Mouse (Mus musculus) heart, postnatal 14 days (tissue): ENCODE data around the gene Cacfd1. TPM values are rescaled to one million over a fixed set of nuclear protein-coding genes. Genes with fewer than 3 reads are reported as not detected.

ENCODE experiments used
- DNase-seq, 2 experiments: peaks; one replicate each; pipeline ENCODE4 v3.0.0; 2021 to 2022
- intact Hi-C: fragments of 180-260 bp; cut with DNase I; formaldehyde crosslinking; loops from one replicate; pipeline ENCODE4 v1.15.1; 2025
- long read RNA-seq, 2 experiments: library from polyadenylated mRNA; stranded (forward); transcript quantifications; one replicate each; pipeline ENCODE4 v2.0.0; 2021
- total RNA-seq, 2 experiments: library from RNA; stranded (reverse); gene quantifications; 2 replicates each; pipeline ENCODE4 v1.2.3; 2021

The Cacfd1 gene
- total RNA-seq: 10 to 100 TPM; 32.4 to 37.2 TPM
- long read RNA-seq, experiment 1, transcript Cacfd1-205 (5 exons, 2,689 nt): major isoform, 34 of 46 reads
- long read RNA-seq, experiment 1, partial matches to known transcripts: 0 of 46 reads
- long read RNA-seq, experiment 1, other reads (novel, unspliced or antisense): 10 of 46 reads
- long read RNA-seq, experiment 2, transcript Cacfd1-205 (5 exons, 2,689 nt): major isoform, 43 of 56 reads
- long read RNA-seq, experiment 2, partial matches to known transcripts: 3 of 56 reads
- long read RNA-seq, experiment 2, other reads (novel, unspliced or antisense): 5 of 56 reads

GRCm38 (mm10) chr2:27009714-27010244 lies at the start of gene Cacfd1:
Cacfd1 (plus strand) TSS chr2:27009926.
- peak; percentile 86 to 88 for DNase-seq
- intact Hi-C loops: loop anchor here (2.0 kb wide), 1 partner anchor 45 kb away; the partner anchor contains the start of gene Rexo4

DNA sequence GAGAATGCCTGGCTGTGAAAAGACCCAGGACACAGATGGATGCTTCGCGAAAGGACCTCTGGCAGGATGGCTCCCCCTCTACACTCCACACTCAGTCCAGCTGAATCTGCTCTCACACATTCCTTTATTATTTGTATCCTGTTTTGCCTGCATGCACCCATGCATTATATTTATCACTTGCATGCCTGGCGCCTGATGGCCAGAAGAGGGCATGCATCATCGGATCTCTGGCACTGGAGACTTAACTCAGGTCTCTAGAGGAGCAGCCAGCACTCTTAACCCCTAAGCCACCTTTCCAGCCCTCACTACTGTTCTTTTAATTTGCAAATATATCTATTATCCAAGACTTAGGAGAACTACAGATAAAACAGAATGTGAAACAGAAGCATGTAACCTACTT lies 49.0 kb upstream of the Cacfd1 start:
- intact Hi-C loops: loop anchor here (10.0 kb wide), 1 partner anchor 316 kb away; no protein-coding TSS in a partner anchor
- no peak for DNase-seq

DNA sequence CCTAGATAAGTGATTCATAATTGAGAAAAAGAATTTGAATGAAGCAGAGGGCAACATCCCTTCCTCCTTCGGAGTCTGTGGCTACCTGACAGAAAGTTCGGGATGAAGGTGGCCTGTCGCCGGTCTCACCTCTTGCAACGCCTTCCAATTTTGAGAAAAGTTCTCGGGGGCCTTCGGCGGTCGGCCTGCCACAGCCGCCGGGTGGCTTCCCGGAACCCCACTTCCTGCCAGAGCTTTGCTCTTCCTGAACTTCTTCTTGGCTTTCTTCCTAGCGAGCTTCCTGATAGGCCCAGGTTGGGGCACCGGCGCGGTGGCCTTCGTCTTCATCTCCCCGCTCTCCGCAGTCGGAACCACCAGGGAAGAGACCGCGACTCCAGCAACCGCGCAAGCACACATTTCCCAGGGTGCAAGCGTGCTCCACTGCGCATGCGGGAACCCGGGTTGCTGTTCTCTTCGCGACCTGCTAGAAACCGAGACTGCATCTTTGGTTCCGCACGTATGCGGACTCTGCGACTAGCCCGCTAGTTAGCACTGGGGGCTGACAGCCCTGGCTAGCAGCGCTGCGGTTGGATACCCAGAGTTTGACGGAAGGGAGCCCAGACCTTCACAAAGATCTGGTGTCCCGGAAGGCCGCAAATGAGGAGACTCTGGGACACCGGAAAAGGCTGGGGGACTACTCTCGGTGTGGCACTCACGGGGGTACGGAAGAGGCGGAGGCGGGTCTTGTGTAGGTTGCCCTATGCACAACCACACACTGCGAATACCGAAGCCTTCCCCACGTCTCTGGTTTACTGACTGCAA lies 45.6 kb upstream of the Cacfd1 start, which contains the start of gene Rexo4:
TSS of gene Rexo4 (minus strand) at position 464 of the 801 bp plus-strand sequence.
- intact Hi-C loops: loop anchor here (2.0 to 10.0 kb wide), 3 partner anchors 45 to 319 kb away; partner anchors contain the start of genes Cacfd1, Med22 and Rpl7a
- peak; percentile 94 for DNase-seq

DNA sequence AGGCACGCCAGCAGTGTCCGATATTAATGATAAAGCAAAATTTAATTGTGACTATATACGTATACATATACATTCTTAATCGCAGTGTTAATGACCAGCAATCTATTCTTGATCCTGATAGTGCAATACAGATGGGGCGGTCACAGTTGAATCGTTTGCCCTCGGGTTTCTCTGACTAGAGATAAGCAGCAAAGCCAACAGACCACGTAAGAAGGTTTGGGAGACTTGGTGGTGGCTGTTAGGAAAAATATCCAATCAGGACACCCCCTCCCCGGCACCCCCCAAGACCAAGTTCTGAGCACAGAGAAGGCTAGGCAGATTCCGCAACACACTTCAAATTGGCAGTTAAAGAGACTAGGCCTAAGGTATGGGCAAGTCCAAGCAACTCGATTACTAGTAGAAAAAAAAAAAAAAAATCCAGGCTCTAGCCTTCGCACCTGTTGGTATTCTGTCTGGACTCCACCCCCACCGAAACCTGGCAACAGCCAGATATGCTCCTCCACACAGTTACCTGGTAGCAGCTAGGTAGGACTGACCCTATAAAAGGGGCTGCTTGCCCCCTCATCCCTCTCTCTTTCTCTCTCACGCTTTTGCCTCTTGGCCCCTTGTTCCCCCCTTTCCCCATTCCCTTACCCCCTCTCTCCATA lies 44.9 kb upstream of the Cacfd1 start:
- intact Hi-C loops: loop anchor here (2.0 to 10.0 kb wide), 3 partner anchors 44 to 320 kb away; partner anchors contain the start of genes Cacfd1, Med22 and Rpl7a

GRCm38 (mm10) chr2:26967262-26967661 lies 42.5 kb upstream of the Cacfd1 start:
- intact Hi-C loops: loop anchor here (10.0 kb wide), 1 partner anchor 322 kb away; no protein-coding TSS in a partner anchor
- DNase-seq: no peak

More for the DNA sequence above, 44.9 kb upstream of the Cacfd1 start:
- DNase-seq: no peak

DNA sequence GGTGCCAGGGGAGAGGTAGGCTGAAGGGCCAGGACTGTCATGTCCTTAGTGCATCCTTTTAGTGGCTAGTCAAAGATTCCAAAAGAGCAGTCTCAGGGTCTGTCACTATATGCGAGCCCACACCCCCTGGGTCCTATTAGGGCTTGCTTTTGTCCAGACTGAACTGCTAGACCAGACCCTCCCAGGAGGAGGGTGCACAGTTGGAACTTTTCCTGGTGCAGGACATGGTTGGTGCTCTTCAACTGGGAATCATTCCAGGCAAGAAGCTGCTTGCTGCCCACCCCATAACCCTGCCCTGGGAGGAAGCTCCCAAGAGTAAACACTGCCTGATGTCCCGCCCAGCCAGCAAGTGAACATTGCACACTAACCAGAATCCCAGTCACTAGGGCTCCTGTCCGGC lies 36.6 kb upstream of the Cacfd1 start, which contains the start of gene Adamts13:
TSS of gene Adamts13 (plus strand) at position 301 of the 400 bp plus-strand sequence.
- intact Hi-C loops: no loop called here

DNA sequence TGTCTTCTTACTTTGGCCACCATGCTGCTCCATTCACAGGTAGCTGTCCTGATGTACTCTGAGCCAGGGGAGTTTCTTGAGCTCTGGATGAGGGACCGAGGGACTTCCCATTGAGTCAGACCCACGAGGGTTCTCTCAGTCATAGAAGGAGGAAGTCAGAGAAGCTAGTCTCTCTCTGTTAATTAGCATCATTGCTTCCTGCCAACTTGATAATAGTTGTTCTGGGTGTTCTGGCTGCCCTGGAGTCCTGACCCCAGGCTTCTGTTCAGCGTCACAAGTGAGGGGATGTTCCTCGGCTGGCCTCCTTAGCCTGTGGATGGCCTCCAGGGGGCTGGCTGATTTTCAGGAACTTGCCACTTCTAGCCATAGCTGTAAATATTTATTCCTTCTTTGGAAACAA lies 35.8 kb upstream of the Cacfd1 start:
- intact Hi-C loops: no loop called here

More for the DNA sequence above, 36.6 kb upstream of the Cacfd1 start, which contains the start of gene Adamts13:
- no peak for DNase-seq

GRCm38 (mm10) chr2:26980361-26980760 lies 29.4 kb upstream of the Cacfd1 start:
- DNase-seq: no peak
- intact Hi-C loops: no loop called here

More for the DNA sequence above, 35.8 kb upstream of the Cacfd1 start:
- no peak for DNase-seq

GRCm38 (mm10) chr2:26984179-26984578 lies 25.5 kb upstream of the Cacfd1 start:
- intact Hi-C loops: no loop called here
- no peak for DNase-seq

DNA sequence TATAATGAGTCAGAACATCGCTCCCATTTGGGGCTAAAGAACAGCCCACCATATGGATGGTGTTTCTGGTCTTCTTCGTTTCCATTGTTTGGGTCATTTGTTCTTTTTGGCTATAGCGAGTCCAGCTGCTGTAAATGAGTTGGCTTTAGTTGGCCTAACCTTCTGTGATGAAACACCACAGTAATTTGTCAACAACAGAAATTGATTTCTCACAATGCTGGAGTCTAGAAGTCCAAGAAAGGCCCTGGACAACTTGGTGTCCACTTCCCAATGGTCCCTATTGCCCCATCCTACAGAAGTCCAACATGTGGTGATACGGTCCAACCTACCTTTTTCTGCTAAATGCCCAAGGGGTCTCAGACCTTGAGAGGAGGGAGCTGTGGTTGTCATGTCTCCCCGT lies 25.1 kb upstream of the Cacfd1 start:
- intact Hi-C loops: no loop called here
- DNase-seq: no peak

- DNase-seq: no peak
- intact Hi-C loops: no loop called here
Observed at GRCm38 (mm10) chr2:26993936-26994335, 15.8 kb upstream of the Cacfd1 start.

GRCm38 (mm10) chr2:26997498-26997897 lies 12.2 kb upstream of the Cacfd1 start:
- intact Hi-C loops: no loop called here
- no peak for DNase-seq

GRCm38 (mm10) chr2:26997993-26998392 lies 11.7 kb upstream of the Cacfd1 start:
- no peak for DNase-seq
- intact Hi-C loops: no loop called here

DNA sequence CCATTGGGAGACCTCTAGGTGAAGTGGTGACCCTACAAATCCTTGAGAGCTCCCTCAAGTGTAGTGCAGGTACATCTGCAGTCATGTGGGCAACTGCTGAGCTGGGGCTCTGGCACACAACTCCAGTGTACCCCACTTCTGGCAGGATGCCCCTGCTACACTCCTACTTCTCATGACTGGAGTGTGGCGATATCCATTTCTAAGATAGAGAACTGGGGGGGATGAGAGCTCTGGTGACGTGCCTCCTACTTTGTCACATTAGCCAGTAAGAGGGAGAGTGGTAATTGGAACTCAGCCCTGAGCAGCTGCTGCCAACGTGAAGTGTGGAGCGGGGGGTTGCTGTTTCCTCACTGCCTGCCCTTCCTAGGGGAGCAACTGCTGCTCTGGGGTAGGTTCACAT lies 3.5 kb upstream of the Cacfd1 start:
- no peak for DNase-seq
- intact Hi-C loops: no loop called here

- intact Hi-C loops: loop anchor here (2.0 kb wide), 1 partner anchor 43 kb away; the partner anchor contains the start of gene Rexo4
- DNase-seq: no peak
Observed at GRCm38 (mm10) chr2:27007701-27008100, 2.0 kb upstream of the Cacfd1 start.

- peak; percentile 78 to 84 for DNase-seq
- intact Hi-C loops: loop anchor here (1.0 to 2.0 kb wide), 2 partner anchors 21 to 219 kb away; no protein-coding TSS in a partner anchor
Observed at GRCm38 (mm10) chr2:27017802-27018201, 8.1 kb downstream of the Cacfd1 start.

DNA sequence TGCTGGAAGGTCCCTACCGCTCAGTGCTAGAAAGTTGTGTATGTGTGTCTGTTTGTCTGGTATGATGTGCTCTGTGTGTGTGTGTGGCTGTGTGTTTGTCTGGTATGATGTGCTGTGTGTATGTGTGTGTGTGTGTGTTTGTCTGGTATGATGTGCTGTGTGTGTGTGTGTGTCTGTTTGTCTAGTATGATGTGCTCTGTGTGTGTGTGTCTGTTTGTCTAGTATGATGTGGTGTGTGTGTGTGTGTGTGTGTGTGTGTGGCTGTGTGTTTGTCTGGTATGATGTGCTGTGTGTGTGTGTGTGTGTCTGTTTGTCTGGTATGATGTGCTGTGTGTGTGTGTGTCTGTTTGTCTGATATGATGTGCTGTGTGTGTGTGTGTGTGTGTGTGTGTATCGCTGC lies 9.8 kb downstream of the Cacfd1 start:
- DNase-seq: no peak
- intact Hi-C loops: no loop called here

- intact Hi-C loops: no loop called here
Observed at GRCm38 (mm10) chr2:27021103-27021502, 11.4 kb downstream of the Cacfd1 start.

GRCm38 (mm10) chr2:27022612-27023011 lies 12.9 kb downstream of the Cacfd1 start:
- DNase-seq: no peak
- intact Hi-C loops: no loop called here

More at GRCm38 (mm10) chr2:27021103-27021502, 11.4 kb downstream of the Cacfd1 start:
- no peak for DNase-seq

DNA sequence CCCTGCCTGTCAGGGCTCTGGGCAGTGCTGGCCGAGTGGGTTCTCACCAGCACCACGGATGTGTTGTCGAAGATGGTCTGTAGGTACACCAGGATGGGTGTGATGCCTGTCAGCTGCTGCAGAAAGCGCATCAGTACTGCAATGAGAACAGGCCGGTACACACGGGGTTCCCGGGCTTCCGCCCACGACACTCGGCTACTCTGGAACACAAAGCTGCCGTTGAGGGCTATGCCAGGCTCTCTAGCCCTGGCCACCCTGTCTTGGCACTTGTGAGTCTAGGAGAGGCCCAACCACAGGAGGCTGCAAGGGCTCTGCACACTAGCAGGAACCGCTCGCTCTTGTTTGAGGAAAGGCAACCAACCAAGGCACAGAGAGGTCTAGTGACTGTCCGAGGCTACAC lies 14.4 kb downstream of the Cacfd1 start:
- DNase-seq: no peak
- intact Hi-C loops: no loop called here
